Mouse (Mus musculus) limb, embryonic 14.5 days (tissue): ENCODE results near the gene Faxc. TPM values are rescaled to one million over a fixed set of nuclear protein-coding genes. Genes with fewer than 3 reads are reported as not detected.

Source experiments
- ATAC-seq: fragments of 200-750 bp; cut with Nextera tagmentation; 2 replicates; pipeline ENCODE4 v1.8.0; 2017; ENCODE audit warnings: low read depth, moderate number of reproducible peaks, moderate TSS enrichment; ENCODE audit not compliant: low FRiP score
- DNase-seq: peaks from one replicate; pipeline ENCODE4 v3.0.0-alpha.2; 2015; ENCODE audit warnings: low spot score
- H3K27ac ChIP-seq: fragments of 300-500 bp; sonication (generic); replicated peaks from 2 replicates; pipeline ENCODE4 v1.5.1; 2014; ENCODE audit warnings: low read depth, mild to moderate bottlenecking, low read length, moderate library complexity, mixed read lengths
- H3K27me3 ChIP-seq: fragments of 300-500 bp; sonication (generic); 2 replicates; pipeline ENCODE4 v1.6.1; 2014; ENCODE audit warnings: low read length, mixed read lengths; ENCODE audit not compliant: control insufficient read depth, insufficient read depth
- H3K36me3 ChIP-seq: fragments of 300-500 bp; sonication (generic); 2 replicates; pipeline ENCODE4 v1.6.1; 2014; ENCODE audit warnings: mild to moderate bottlenecking, low read length, moderate library complexity, mixed read lengths; ENCODE audit not compliant: control insufficient read depth, insufficient read depth
- H3K4me1 ChIP-seq: fragments of 300-500 bp; sonication (generic); 2 replicates; pipeline ENCODE4 v1.6.1; 2014; ENCODE audit warnings: antibody characterized with exemption, low read length, mixed read lengths; ENCODE audit not compliant: control insufficient read depth, insufficient read depth
- H3K4me2 ChIP-seq: fragments of 300-500 bp; sonication (generic); replicated peaks from 2 replicates; pipeline ENCODE4 v1.6.1; 2014; ENCODE audit warnings: low read depth, mild to moderate bottlenecking, low read length, moderate library complexity; ENCODE audit not compliant: severe bottlenecking
- H3K4me3 ChIP-seq: fragments of 300-500 bp; sonication (generic); replicated peaks from 2 replicates; pipeline ENCODE4 v1.5.1; 2014; ENCODE audit warnings: low read length
- H3K9ac ChIP-seq: fragments of 300-500 bp; sonication (generic); 2 replicates; pipeline ENCODE4 v1.6.1; 2014; ENCODE audit warnings: mild to moderate bottlenecking, low read depth, low read length, moderate library complexity; ENCODE audit not compliant: severe bottlenecking
- H3K9me3 ChIP-seq: fragments of 300-500 bp; sonication (generic); 2 replicates; pipeline ENCODE4 v1.6.1; 2016; ENCODE audit warnings: low read length; ENCODE audit not compliant: control insufficient read depth
- POLR2A ChIP-seq: fragments of 200-500 bp; IDR thresholded peaks from 2 replicates; pipeline ENCODE4 v1.8.0; 2012; ENCODE audit warnings: inconsistent platforms, mild to moderate bottlenecking, moderate library complexity, borderline replicate concordance; ENCODE audit not compliant: insufficient read depth, insufficient read length; ENCODE audit errors: extremely low read depth
- WGBS: fragments of 180-500 bp; shearing (Covaris S2); extraction: QIAGEN DNeasy Blood & Tissue Kit; methylation state at CpG from one replicate; pipeline ENCODE4 v1.1.7; 2014; 5-methylcytosine and 5-hydroxymethylcytosine counted together
- polyA plus RNA-seq, 2 experiments: library from polyadenylated mRNA; depleted of rRNA in 1 of 2; stranded (reverse) in 1 of 2; unstranded in 1 of 2; fragments of >200 nt; fragmentation: Nextera tagmentation in 1 of 2; extraction: Ambion mirVana in 1 of 2; gene quantifications; 2 replicates each; pipeline versions ENCODE4 v1.2.1 to v1.2.3; 2012 to 2014

Gene Faxc
- polyA plus RNA-seq, 2 experiments = 7.0 to 11.5 TPM

- Histone ChIP-seq H3K4me3 (no peak overlapping the region), H3K4me1 (no peaks in the 10 kb centered on the region), H3K27me3 (no peaks in the 10 kb centered on the region), H3K9me3 (no peaks in the 10 kb centered on the region), H3K27ac (no peak overlapping the region), H3K36me3 (peaks cover 15% of the 10 kb centered on the region), H3K4me2 (no peak overlapping the region), H3K9ac (no peak overlapping the region)
- no peak for ATAC-seq
- TF ChIP-seq POLR2A = no peak
- 92% methylated on average over 3 of the region's 3 CpGs for WGBS
- no peak for DNase-seq
Measured at GRCm38 (mm10) chr4:21989571-21990091, 58.5 kb downstream of the Faxc start.

GRCm38 (mm10) chr4:21990580-21991235 is 59.6 kb downstream of the Faxc start:
- no peak for TF ChIP-seq POLR2A
- ATAC-seq (no peak), DNase-seq (peak; percentile 69)
- no peaks in the 10 kb centered on the region for H3K27me3 ChIP-seq
- no peak overlapping the region for H3K27ac ChIP-seq
- H3K9me3 ChIP-seq = no peaks in the 10 kb centered on the region
- H3K9ac ChIP-seq = no peak overlapping the region
- no peak overlapping the region for H3K4me3 ChIP-seq
- WGBS = 50% methylated on average over 3 of the region's 3 CpGs
- no peak overlapping the region for H3K4me2 ChIP-seq
- peaks cover 12% of the 10 kb centered on the region for H3K36me3 ChIP-seq
- H3K4me1 ChIP-seq = no peaks in the 10 kb centered on the region

- DNase-seq (peak; percentile 94), ATAC-seq (peak; percentile 57)
- Histone ChIP-seq H3K4me1 (no peaks in the 10 kb centered on the region), H3K27me3 (no peaks in the 10 kb centered on the region), H3K36me3 (no peaks in the 10 kb centered on the region), H3K9me3 (no peaks in the 10 kb centered on the region), H3K27ac (no peak overlapping the region), H3K4me2 (0 out of 2 replicates have a peak overlapping the region, but pooled peaks have one; percentile 7), H3K9ac (no peak overlapping the region), H3K4me3 (no peak overlapping the region)
- no peak for TF ChIP-seq POLR2A
- WGBS = 12% methylated on average over 9 of the region's 9 CpGs
Measured at GRCm38 (mm10) chr4:22017656-22018379, 86.7 kb downstream of the Faxc start.

- Histone ChIP-seq H3K9ac (no peak overlapping the region), H3K4me3 (no peak overlapping the region), H3K4me1 (no peaks in the 10 kb centered on the region), H3K9me3 (no peaks in the 10 kb centered on the region), H3K4me2 (no peak overlapping the region), H3K27me3 (no peaks in the 10 kb centered on the region), H3K36me3 (no peaks in the 10 kb centered on the region), H3K27ac (no peak overlapping the region)
- ATAC-seq (no peak), DNase-seq (no peak)
- 59% methylated on average over 5 of the region's 5 CpGs for WGBS
- no peak for TF ChIP-seq POLR2A
Measured at GRCm38 (mm10) chr4:22018414-22018813, 87.3 kb downstream of the Faxc start.

- H3K4me3 ChIP-seq = no peak overlapping the region
- no peak overlapping the region for H3K27ac ChIP-seq
- no peak for TF ChIP-seq POLR2A
- no peak overlapping the region for H3K4me2 ChIP-seq
- DNase-seq = no peak
- 95% methylated on average over 2 of the region's 2 CpGs for WGBS
- H3K9ac ChIP-seq = no peak overlapping the region
- ATAC-seq = no peak
- H3K4me1 ChIP-seq = no peaks in the 10 kb centered on the region
- H3K36me3 ChIP-seq = no peaks in the 10 kb centered on the region
- no peaks in the 10 kb centered on the region for H3K27me3 ChIP-seq
- H3K9me3 ChIP-seq = no peaks in the 10 kb centered on the region
Measured at GRCm38 (mm10) chr4:22029951-22030350, 98.8 kb downstream of the Faxc start.

Other genes with a start within 250 kb of the Faxc start
- not detected in 2 replicates for gene Prdm13, start 245.4 kb upstream of the Faxc start, polyA plus RNA-seq (2012; rRNA removed)
- not detected in 2 replicates for gene Prdm13, start 245.4 kb upstream of the Faxc start, polyA plus RNA-seq (2014; fragmentation: Nextera tagmentation; extraction: Ambion mirVana)
- 17.1 and 18.0 TPM in 2 replicates for gene Ccnc, start 203.6 kb upstream of the Faxc start, polyA plus RNA-seq (2012; rRNA removed)
- 34.7 and 41.1 TPM in 2 replicates for gene Ccnc, start 203.6 kb upstream of the Faxc start, polyA plus RNA-seq (2014; fragmentation: Nextera tagmentation; extraction: Ambion mirVana)
- gene Usp45, start 164.2 kb upstream of the Faxc start, polyA plus RNA-seq (2012; rRNA removed) = 11.3 and 12.0 TPM in 2 replicates
- 9.2 and 10.0 TPM in 2 replicates for gene Usp45, start 164.2 kb upstream of the Faxc start, polyA plus RNA-seq (2014; fragmentation: Nextera tagmentation; extraction: Ambion mirVana)
- 2.9 and 3.8 TPM in 2 replicates for gene Tstd3, start 164.1 kb upstream of the Faxc start, polyA plus RNA-seq (2012; rRNA removed)
- 6.6 and 7.0 TPM in 2 replicates for gene Tstd3, start 164.1 kb upstream of the Faxc start, polyA plus RNA-seq (2014; fragmentation: Nextera tagmentation; extraction: Ambion mirVana)
- gene Pnisr, start 83.7 kb upstream of the Faxc start, polyA plus RNA-seq (2012; rRNA removed) = 228 and 239 TPM in 2 replicates
- 133 and 159 TPM in 2 replicates for gene Pnisr, start 83.7 kb upstream of the Faxc start, polyA plus RNA-seq (2014; fragmentation: Nextera tagmentation; extraction: Ambion mirVana)
- 5.8 and 6.6 TPM in 2 replicates for gene Coq3, start 51.7 kb upstream of the Faxc start, polyA plus RNA-seq (2012; rRNA removed)
- 12.4 TPM in 2 replicates for gene Coq3, start 51.7 kb upstream of the Faxc start, polyA plus RNA-seq (2014; fragmentation: Nextera tagmentation; extraction: Ambion mirVana)